Mouse (Mus musculus): ENCODE results near the gene Gucy2e.

DNA sequence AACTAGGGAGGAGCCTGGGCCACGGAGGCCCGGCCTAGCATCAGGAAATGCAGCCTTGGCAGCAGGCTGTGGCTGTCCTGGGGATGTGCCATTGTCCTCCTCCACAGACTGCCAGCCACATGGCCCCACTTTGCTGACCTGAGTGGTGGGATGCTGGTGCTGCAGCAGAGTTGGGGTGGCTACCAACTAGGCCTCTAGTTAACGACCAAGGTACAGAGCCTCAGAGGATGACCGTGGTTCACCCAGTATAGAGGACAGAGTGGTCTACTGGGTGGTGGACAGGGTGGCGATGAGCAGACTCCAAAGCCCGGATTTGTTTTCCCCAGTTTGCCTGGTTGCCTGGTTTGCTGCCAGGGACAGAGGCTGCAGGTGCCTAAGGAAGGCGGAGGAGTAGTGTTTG lies 62.1 kb downstream of the Gucy2e start:
- TF ChIP-seq CTCF (IDR thresholded peaks at IDR 0.05; ENCODE audit: insufficient read depth, low read length) (no peak), POLR2A (IDR thresholded peaks at IDR 0.05; ENCODE audit: borderline replicate concordance, extremely low read depth, low read depth, low read length) (no peak)
